Mouse (Mus musculus): ENCODE measurements around the gene Ppat. TPM values are rescaled to one million over a fixed set of nuclear protein-coding genes. Genes with fewer than 3 reads are reported as not detected.
"Not testable (repeated sequence)": the region's sequence is repeated elsewhere in the genome, so short reads cannot be mapped to it uniquely, and the experiment has no call there.

The Ppat gene
- total RNA-seq, 2 experiments from 2014 or later = 46.1 to 73.6 TPM

DNA sequence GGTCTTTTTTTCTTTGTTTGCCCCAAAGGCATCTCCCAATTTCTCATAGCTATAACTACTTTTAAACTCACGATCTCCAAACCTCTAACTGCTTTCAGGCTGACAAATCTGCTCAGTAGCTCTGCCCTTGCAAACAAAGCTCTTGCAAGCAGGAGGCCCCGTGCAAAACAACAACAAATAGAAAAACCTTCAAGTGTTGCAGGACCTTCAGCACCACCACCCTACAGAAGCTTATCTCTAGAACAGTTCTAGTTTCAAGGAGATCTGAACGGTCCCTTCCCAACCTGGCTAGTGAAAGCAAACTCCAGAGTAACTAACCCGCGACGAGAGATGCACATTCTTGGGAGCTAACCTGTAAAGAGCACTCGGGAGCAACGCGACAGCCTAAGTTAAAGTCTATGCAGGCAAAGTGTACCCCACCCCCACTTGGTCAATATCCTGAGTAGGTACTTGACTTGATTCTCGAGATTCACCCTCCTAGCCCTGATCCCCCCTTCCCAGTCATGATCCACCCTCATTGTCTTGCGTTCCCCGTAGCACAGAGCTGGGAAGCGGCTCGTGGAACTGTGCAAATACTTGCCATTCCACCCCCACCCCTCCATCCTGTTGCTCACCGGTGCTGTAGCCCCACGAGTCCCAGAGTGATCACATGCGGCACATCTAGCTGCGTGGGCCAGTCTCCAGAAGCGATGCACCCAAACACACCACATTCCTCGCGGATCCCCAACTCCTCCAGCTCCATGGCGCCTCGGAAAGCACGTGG lies 854 bp downstream of the Ppat start:
- ATAC-seq (replicated peaks; ENCODE audit: poor library complexity, severe bottlenecking) = no peak

DNA sequence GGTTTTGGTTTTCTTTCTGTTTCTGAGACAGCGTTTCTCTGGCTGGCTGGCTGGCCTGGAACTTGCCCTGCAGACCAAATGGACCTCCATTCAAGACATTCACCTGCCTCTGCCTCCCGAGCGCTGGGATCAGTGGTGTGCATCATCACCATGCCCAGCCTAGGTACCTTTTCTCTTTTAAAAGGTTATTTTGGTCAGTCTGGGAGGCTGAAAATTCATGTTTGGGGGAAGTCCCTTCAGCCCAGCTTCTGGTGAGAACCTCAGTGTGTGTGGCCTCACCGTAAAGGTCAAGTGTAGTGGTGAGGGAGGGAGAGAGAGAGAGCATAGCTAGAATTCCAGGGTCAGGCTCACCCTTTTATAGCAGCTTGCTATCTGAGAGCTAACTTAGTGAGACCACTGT lies 3.6 kb downstream of the Ppat start:
- ATAC-seq (replicated peaks; ENCODE audit: poor library complexity, severe bottlenecking) = no peak

DNA sequence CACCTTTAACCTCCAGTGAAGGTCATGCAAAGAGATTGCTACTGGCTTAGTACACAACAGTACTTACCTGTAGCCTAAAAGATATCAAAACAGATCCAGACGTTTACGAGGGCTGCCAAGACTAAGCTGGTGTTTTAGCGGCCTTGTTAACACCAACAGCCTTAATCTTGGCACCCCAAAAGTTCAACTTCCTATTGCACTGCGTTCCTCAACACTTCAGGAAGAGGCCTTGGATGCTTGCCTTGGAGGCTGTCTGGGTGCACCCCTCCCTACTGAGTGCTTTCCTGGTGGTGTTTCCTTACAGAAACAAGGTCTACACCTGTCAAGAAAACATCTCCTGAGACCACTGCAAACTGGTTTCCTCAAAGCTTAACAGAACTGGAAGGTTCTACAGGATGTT lies 4.2 kb downstream of the Ppat start:
- ATAC-seq (replicated peaks; ENCODE audit: poor library complexity, severe bottlenecking) = no peak

DNA sequence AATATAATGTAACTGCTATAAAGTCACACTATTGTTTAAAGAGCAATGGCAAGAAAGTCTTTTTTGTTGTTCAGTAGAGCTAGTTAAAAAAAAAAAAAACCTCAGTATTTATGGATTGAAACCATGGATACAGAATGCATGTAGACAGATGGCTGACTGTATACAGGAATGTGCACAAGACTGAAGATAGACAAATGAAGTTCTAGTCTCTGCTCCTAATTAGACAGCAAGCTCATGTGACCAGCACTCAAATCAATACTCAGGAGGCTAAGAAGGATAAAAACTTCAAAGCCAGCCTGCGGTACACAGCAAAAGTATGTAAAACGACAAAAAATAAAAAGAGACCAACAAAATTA lies 5.7 kb downstream of the Ppat start:
- no peak for ATAC-seq (replicated peaks; ENCODE audit: poor library complexity, severe bottlenecking)

DNA sequence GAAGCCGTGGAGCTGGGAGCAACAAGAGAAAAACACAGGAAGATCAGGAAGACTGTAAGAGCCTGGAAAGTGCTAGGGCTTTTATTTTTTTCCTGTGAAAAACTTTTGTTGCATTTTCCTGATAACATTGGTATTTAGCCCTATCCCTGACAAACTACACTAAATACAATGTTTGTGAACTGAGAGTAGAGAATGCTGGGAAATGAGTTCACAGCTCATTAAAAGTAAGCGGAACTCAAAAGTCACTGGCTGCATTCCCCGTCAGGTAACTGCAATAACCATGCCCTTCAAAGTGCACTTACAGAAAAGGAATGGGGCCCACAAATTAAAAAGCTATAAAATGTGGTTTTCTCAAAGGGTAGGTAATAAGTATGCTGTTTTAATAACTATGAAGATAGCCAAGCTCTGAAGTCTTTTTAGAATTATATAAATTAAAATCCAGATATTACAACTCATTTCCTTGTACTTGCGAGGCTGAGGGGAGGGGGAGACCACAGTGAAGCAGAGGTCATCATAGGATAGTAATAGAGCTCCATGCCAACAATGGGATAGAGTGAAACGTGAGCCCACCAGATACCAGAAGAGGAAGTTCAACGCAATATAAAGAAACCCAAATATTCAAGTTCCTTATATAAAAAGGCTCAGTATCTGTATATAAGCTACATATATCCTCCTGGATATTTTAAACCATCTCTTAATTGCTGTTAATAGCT lies 6.3 kb downstream of the Ppat start:
- peak; percentile 67 for ATAC-seq (replicated peaks; ENCODE audit: poor library complexity, severe bottlenecking)

DNA sequence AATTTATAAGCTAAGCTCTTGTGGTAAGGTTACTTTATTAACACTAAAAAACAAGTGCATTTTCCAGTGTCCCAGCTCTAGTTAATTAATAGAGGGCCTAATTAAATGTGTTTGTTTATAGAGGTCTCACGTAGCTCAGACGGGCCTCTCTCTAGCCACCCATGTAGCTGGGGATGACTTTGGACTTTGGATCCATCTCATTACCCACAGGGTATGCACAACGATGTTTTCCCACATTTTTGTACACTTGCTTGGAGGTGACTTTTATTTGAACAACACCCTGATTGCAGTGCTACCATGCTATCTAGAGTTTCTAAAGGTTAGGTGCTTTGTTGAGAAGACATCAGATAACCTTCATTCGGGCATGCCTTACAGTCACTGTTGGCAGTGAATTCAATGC lies 8.9 kb downstream of the Ppat start:
- ATAC-seq (replicated peaks; ENCODE audit: poor library complexity, severe bottlenecking) = no peak

DNA sequence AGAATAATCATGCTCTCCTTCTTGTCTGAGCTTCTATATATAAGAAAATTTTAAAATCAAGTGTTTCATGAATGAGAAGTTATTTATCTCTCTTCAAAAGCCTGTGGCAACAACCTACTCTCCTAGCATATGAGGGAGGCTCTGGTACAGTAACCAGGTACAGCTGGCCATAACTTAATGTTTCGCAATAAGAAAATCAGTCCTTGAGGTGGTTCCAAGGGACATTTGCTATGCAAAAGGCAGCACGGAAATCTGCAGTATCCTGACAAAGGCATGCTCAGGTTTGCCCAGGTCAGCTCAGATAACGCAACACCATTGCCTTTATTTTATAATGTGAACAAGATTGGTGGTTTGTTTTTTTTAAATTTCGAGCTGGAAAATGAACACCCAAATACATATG lies 9.4 kb downstream of the Ppat start:
- no peak for ATAC-seq (replicated peaks; ENCODE audit: poor library complexity, severe bottlenecking)

DNA sequence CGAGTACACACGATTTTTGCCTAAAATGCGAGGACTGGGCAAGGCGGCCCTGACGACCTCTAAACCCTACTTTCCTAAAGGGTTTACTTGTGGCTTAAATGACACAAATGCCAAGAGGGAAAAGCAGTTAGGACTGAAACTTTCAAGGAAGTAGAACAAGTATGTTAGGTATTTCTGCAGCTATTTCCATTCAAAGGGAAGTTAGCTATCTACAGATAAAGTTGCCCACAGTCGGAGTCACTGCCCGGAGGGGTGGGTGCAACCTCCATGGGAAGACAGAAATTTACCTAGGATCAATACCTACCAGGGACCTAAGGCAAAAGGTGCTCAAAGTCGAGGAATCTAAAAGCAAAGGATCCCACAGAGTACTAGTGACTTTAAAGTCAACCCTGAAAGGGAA lies 11.7 kb downstream of the Ppat start:
- no peak for ATAC-seq (replicated peaks; ENCODE audit: poor library complexity, severe bottlenecking)

DNA sequence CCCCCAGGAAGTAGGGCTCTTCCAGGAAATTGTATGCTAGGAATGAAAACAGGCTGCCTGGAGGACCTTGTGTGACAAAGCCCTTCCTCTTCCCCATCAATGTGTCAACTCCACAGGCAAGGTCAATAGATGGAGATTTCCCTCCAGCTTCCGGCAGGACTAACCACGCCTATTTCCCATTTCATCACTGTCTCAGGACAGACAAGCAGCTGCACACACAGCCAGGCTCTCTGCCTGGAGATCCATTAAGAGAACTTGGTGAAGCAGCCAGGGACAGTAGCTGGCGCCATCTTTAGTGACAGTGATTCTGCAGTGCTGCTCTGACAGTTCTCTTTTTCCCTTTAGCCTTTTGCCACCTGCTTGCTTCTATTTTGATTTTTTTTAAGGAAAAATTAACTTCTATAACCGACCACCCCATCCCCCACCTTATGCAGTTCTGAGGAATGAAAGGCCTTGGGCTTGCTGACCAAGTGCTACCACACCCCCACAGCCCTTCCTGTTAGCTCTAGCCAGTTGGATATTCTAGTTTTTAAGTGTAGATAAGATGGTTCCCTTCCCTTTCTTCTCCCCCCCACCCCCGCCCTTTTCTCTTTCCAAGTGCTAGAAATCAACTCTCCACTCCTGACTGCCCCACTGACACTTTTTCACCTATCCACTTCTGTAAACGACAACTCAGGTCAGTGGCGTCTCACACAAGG lies 22.0 kb downstream of the Ppat start:
- peak; percentile 97 for ATAC-seq (replicated peaks; ENCODE audit: poor library complexity, severe bottlenecking)

DNA sequence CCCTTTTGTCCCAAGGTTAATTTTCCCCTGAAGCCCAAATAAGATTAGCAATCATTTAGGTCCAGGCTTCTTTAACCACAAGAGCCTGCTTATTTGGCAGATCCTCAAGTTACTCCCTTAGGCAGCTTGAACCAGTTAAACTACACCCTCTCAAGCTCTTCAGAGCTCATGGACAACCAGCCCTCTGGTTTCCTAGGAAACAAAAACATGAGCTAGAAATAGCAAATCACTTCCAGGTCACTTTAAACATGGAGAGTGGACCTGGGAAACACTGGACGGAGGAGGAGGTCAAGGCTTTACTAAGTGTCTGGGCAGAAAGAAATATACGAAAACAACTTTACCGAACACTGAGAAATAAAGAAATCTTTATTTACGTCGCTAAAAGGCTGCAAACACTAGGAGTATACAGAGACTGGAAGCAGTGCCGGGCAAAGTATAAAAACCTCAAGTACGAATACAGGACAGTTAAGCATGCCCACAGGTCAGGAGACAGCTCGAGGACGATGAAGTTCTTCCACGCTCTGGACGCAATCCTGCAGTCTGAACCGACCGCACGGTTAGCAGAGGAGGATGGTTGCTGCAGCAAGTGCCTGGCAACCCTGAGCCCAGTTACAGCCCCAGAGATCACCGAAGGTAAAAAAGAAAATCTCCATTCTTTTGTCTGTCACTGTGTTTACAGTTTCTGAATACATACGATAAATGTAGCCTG lies 23.1 kb downstream of the Ppat start:
- ATAC-seq (replicated peaks; ENCODE audit: poor library complexity, severe bottlenecking) = no peak

DNA sequence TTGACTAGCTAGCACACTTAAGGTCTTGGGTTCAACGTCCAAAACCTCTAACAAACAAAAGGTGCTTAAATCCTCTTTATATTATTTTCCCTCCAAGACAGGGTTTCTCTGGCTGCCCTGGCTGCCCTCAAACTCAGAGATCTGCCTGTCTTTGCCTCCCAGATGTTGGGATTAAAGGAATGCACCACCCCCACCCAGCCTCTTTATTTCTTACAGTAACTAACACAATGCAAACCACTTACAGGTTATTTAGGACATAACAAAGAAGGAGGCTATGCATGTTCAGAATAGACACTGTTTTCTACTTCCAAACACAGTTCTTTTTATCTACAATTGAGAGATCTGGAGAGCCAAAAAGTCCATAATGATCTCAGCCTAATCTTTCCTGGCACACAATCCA lies 27.1 kb downstream of the Ppat start:
- ATAC-seq (replicated peaks; ENCODE audit: poor library complexity, severe bottlenecking) = no peak

DNA sequence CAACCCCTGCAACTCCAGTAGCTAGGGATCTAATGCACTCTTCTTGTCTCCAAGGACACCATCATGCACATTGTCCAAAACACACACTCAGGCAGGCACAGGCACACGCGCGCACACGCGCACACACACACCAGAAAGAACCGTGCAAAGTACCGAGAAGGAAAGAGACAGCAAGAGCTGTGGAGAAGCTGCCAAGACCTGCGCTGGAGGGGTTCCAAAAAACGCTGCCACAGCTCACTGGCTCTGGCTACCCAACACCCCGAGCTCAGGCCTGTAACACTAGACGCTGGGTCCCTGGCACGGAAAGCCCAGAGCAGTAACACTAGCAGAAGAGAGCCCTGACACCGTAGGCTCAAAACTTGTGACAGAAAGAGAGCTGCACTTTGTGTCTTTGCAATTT lies 27.9 kb downstream of the Ppat start:
- ATAC-seq (replicated peaks; ENCODE audit: poor library complexity, severe bottlenecking) = no peak

DNA sequence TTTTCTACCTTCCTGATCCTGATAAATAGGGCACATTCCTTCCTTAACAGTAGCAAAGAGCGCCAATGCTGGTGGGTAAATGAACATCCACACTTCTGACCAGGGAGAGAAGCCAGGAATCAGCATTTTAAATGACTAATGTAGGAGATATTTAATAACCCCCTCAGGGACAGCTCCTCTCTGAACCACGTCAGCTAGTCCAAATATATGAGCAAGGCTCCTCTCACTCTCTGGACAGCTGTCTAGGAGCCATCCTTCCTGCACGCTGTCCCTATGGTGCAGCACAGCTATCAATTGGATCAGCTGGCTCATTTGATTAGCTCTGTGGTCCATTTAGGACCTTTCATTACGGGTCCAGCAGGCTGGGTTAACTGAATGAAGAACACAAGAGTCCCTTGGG lies 28.5 kb downstream of the Ppat start:
- no peak for ATAC-seq (replicated peaks; ENCODE audit: poor library complexity, severe bottlenecking)

DNA sequence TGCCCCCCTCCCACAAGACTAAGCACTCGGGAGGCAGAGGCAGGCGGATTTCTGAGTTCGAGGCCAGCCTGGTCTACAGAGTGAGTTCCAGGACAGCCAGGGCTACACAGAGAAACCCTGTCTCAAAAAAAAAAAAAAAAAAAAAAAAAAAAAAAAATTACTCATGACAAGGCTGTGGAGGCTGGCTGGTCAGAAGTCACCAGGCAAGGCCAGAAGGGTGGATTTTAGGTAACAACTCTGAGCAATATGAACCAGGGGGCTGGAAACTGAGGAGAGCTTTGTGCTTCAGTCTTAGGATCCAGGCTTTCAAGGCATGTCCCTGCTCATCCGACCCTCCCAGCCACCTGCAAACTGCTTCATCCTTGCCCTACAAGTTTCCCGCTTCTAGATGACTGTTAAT lies 38.9 kb downstream of the Ppat start:
- not testable (repeated sequence) for ATAC-seq (replicated peaks; ENCODE audit: poor library complexity, severe bottlenecking)

DNA sequence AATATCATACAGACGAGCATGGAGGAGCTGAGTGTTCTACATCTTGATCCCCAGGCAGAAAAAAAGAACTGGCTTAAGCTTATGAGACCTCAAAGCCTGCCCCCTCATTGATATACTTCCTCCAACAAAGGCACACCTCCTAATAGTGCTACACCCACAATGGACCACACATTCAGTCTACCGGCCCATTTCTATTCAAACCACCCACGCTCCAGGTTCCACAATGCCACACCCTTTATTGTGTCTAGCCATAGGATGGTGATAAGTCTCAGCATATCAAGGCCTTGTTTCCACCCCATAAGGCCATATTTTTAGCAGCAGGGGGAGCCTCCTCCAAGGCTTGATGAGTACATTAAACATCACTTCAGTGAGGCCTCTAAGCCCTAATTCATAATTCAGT lies 40.6 kb downstream of the Ppat start:
- ATAC-seq (replicated peaks; ENCODE audit: poor library complexity, severe bottlenecking) = no peak

DNA sequence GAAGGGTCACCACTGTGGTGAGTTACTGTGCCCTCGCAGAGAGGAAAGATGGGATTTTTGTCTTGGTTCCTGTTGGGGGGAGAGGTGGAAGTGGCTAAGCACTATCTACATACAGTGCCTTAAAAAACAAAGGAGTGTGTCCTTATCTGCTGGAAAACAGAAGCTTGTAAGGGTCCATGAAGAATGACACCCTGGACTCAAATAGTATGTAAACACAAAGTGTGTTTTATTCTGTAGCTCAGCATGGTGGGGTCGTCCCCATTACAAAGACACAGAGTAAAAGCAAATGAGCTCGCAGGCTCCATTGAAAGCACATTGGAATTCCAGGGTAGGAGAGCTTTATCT lies 45.3 kb downstream of the Ppat start:
- no peak for ATAC-seq (replicated peaks; ENCODE audit: poor library complexity, severe bottlenecking)

DNA sequence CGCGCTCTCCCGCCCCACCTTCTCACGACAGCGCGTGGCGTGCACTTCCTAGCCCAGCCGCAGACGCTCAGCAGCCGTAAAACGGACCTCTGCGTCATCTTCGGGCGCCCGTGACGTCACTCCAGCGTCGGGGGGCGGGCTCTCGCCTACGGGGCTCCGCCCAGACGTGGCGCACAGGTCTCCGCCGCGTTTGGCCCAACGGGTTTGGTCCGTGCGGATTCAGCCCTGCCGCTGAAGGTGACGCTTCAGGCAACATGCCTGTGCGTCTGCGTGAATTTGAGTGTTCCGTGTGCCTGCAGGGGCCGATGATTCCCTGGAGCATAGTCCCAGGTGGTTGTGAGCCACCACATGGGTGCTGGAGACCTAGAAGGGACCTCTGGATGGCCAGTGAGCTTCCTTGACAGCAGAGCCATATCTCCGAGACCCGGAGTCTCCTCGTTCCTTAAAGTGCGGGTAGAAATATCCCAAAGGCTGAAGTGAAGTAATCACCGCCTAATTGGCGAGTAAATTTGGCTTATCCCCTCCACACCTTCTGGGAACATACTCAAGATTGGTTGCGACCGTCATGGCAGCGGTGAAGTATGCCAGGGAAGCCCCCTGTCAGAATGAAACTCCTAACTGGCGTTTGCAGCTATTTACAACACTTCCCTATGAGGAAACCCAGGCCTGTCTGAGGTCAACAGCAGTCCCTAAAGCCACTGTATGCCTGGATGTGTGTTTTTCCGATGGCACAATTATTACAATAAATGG lies 45.8 kb downstream of the Ppat start, which contains the start of gene Aasdh:
Gene Aasdh (minus strand): TSS at position 110 of the 750 bp plus-strand sequence.
- peak; percentile 92 for ATAC-seq (replicated peaks; ENCODE audit: poor library complexity, severe bottlenecking)

DNA sequence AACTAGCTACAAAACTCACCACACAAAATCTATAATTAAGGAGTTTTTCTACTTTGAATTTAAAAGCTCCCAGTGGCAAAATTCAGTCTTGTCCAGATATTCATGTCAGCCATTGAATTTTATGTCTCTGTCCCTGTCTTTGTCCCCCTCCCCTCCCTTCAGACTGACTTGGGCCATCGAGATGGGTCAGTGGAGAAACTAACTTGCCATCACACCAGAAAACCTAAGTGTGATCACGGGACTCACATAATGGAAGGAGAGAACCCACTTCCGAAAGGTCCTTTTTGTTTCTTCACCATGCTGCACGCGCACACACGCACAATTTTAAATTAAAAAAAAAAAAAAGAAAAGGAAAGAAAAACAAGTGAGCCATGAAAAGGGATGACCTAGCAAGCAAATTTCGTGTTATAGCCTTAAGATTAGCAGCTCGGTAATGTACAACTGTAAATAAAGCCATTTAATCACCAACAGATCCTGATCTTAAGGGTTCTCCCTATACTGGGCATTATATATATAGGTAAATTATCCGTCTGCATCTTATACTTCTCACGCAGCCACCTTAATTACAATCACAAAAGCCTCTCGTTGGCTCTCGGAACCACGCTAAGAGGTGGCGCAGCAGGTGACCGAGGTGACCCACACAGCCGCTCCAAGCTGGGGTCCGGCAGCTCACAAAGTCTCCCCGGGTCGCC lies 46.5 kb downstream of the Ppat start:
- no peak for ATAC-seq (replicated peaks; ENCODE audit: poor library complexity, severe bottlenecking)

DNA sequence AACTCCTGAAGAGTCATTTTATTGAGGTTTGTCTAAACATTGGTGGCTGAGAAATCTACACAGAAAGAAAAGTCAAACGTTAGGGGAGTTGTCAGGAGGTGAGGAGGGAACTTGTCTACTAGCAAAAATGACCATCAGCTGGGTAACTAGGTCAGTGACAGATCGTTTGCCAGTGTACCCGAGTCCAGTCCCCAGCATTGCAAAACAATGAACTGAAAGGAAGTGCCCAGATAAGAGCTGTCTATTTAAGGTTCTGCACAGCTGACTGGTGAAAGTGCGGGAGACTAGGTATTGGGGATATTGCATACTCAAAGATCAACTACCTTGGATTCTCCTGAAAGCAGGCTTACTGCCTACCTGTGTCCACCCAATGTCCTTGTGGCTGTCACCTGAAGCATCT lies 49.2 kb downstream of the Ppat start:
- no peak for ATAC-seq (replicated peaks; ENCODE audit: poor library complexity, severe bottlenecking)

DNA sequence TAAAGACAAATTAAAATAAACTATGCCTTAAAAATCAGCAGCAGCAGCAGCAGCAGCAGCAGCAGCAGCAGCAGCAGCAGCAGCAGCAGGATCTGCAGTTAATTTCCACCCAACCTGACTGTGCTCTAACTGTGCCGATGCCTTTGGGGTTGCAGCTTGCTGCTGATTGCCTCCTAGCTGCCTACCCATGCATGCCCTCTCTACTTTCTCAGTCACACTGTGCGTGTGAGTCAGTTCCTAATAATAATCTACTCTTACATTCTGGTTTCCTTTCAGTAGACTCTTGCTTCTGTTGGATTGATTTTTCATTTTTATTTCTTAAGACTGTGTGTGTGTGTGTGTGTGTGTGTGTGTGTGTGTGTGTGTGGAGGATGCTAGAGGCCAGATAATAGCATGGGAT lies 58.3 kb downstream of the Ppat start:
- no peak for ATAC-seq (replicated peaks; ENCODE audit: poor library complexity, severe bottlenecking)

Data from granulocyte monocyte progenitor cell, adult 5-6 weeks (primary cell).